Mouse (Mus musculus) heart, adult 8-10 months (tissue): ENCODE measurements at regions not wholly inside any gene's neighbourhood (a gene's known extent, or its start where the extent isn't known, plus 50 kb on each side); places are given as distances from the start of the nearest gene placed in this dataset.

Experiments
- DNase-seq: peaks from one replicate; pipeline ENCODE4 v3.0.0; 2022; ENCODE audit warnings: low spot score

DNA sequence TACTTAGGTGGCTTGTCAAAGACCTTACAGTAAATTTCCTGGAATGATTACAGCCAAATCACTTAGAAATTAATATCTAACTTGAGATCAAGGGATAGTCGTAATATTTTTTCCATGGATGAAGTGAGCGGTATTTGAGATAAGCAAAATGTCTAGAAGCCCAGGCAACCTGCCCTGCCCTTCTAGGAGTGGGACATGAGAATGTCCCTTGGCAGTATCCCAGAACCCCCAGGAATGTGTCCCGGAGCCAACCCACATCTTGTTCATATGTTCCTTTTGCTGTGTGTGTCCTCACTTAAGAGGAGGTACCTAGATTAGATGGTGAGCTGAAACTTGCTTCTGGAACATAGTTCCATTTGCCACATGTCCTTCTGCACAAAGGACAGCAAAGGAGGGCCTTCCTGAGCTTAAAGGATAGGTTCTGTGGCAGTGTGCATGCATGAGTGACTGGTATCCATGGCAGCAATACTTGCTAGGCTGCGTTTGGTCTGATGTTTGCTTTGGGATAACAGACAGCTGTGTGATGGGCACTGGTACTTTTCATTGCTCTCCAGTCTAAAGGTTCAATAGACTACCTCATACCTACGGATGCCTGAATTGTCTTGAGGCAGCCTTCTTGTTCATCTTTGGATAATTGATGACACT lies 231.0 kb upstream of the Krr1 start:
- DNase-seq, result no peak

DNA sequence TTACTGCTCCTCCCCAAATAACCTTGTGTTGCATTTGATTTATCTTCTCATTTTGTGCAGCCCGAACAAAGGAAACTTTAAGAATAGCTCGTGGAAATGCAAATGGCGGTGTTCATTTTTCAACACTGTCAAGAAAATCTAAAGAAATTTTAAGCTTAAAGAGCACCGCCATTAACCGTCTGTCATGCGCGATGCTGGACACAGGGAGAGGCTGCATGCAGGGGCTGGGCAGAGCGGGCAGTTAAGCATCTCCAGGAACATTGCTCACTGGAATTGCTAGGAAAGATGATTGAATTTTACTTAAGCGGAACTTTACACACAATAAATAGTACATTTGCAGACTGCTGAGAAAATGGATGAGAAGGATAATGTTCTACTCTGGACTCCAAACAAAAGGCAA lies 229.2 kb upstream of the Krr1 start:
- DNase-seq, result no peak

DNA sequence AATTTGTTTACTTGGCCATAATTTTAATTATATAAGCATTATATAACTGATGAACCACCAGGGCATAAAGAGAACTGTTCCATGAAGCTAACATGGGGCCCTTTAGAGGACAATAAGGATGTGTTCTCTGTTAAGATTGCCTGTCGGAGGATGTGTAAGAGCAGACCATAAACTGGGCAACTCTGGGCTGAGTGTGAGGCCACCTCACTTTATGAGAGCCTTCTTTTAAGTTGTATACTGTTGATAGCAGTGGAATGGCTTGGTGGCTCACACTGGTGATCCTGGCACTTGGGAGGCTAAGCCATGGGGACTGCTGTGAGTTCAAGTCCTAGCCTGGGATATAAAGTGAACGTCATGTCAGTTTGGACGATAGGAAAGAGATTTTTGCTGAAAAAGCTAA lies 227.3 kb upstream of the Krr1 start:
- no peak for DNase-seq

DNA sequence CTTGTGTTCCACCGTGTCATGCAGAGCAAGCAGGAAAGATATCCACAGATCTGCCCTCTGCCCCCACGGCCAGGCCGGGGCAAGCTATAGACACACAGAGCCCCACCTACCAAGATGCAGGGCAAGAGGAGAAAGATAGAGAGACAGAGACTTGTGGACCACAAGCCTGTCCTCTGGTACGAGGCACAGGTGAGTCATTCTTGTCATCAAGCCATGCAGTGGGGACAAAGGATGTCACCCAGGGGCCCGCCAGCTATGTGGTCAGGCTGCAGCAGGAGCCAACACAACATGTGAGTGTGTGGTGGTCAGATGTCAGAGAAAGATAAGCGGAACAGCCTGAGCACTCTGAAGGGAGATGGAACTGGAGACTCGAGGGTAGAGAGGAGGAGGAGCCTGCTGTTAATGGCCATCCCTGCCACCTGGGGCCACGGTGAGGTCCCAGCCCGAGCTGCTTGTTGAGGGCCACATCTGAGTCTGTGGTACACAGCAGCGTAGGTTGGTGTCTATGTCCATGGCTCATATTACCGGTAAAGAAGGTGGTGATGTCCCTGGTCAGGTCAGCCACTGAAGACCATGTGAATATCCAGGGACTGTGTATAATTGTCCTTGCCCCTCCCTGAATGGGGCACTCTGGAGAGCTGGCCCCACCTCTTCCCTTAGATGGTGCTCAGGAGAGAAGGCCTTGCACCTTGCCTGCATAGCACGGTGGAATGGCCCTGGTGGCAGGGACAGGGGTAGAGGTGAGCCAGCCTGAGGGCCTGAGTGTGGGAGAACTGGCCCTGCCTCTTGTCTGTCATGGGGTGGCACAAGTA lies 226.2 kb upstream of the Krr1 start:
- no peak for DNase-seq

DNA sequence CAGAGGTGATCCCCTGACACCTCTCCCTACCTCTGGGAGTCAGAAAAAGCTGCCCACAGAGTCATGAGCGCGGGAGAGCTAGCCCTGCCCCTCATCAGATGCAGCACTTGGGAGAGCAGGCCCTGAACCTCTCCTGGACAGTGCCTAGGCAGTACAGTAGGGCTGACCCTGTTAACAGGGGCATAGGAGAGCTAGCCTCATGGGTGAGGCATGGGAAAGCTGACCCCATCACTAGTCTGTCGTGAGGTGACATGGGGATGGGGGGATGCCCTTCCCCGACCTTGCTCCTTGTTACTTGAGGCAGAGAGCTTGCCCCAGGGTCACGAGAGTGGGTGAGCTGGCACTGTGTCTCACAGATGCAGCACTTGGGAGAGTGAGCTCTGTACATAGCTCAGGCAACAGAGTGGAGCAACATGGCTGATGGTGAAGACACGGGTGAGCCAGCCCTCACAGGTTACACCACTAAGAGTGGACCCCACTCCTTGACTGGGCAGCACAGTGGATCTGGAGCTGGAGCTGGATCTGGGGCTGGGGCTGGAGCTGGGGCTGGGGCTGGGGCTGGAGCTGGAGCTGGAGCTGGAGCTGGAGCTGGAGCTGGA lies 225.5 kb upstream of the Krr1 start:
- no peak for DNase-seq

DNA sequence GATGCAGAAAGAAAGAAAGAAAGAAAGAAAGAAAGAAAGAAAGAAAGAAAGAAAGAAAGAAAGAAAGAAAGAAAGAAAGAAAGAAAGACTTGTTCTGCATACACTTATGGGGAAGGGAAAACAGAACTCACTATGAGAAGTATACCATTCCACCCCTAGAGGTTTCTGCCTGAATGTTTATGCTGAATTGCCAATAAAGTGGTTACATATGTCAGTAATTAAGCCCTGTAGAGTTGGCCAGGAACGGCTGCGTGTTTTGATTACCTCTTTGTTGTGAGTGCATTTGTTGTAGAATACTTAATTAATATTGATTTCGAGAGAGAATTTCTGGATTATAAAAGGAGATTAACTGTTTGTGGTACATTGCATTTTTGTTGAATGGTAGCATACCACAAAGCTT lies 224.0 kb upstream of the Krr1 start:
- DNase-seq, result no peak

DNA sequence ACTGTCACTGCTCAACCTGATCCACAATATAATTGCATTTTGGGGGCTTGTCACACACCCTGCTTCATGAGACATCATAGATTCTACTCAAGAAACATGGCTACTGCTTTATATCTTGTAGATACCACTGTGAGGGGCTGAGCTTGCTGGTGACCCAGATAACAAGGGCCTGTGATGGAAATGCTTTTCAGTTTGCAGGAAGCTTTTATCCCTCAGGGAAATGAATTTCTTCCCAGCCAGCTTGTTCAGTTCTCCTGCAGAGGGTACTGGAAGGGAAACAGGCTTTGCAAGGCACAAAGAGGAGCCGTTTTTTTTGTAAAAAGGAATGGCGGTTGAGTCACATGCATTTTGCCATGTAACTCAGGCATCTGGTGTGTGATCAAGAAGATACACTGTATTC lies 218.8 kb upstream of the Krr1 start:
- DNase-seq, result no peak

DNA sequence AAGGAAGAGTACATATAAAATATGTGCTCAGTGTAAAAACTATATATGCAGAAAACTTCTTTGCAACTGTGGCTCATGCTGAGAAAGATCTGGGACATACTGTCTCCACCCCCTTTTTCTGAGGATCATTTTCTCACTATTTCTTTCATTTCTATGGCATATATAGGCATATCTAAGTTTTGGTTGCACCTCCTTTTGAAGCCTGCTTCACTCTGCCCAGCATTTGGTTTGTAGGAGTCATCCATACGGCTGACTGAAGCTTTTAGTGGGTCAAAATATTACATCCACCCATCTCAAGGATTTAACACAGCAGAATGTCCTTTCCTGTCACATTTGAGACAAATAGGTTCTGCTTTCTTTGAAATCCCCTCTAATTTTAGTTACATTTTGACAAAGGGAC lies 216.5 kb upstream of the Krr1 start:
- no peak for DNase-seq

DNA sequence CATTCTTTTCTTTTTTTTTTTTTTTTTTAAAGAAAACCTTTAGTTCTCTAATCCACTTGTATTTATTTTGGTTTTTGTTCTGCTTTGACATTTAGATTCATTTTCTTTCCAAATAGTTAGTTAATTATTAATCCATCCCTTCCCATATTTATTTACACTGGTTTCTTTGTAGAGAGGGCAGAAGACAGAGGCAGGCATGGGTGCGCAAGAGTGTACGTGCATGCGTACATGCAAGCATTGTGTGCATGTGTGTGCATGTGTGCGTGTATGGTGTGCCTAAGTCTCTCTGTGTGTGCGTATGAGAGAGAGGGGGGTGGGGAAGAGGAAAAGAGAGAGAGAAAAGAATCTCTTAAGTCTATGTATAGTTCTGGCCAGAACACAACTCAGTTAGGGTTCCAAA lies 215.9 kb upstream of the Krr1 start:
- DNase-seq, result no peak

DNA sequence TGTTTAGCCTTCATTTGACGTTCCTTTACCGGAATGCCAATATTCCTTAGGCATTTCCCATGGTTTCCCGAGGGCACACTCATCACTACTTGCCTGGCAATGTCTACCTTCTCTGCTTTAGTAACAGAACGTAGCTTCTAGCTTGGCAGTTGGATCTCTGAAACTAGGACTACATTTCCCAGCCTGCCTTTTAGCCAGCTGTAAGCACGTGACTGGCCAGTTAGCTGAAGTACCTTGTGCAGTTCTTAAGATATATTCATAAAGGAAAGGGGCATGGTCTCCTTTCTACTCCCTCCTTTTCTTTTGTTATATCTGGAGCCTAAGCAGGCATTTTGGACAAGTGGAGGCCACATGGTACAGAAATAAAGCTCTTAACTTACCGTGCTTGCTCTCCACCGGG lies 214.8 kb upstream of the Krr1 start:
- no peak for DNase-seq

DNA sequence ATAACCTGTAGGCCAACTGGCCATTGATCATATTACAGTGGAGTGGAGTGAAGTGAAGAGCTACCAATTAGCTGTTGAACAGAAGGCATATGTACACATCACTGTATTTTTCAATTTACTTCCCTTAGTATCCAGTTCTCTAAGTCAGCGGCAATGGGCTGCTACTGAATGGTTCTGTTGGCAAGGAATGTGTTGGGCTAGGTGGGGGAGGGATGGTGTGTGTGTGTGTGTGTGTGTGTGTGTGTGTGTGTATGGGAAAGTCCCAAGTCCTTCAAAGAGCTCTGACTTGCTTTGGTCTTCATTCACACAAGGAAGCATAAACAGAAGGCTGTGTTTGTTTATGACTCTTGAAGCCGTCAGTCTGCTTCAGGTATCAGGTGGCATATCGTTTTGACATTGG lies 213.0 kb upstream of the Krr1 start:
- DNase-seq, result no peak

DNA sequence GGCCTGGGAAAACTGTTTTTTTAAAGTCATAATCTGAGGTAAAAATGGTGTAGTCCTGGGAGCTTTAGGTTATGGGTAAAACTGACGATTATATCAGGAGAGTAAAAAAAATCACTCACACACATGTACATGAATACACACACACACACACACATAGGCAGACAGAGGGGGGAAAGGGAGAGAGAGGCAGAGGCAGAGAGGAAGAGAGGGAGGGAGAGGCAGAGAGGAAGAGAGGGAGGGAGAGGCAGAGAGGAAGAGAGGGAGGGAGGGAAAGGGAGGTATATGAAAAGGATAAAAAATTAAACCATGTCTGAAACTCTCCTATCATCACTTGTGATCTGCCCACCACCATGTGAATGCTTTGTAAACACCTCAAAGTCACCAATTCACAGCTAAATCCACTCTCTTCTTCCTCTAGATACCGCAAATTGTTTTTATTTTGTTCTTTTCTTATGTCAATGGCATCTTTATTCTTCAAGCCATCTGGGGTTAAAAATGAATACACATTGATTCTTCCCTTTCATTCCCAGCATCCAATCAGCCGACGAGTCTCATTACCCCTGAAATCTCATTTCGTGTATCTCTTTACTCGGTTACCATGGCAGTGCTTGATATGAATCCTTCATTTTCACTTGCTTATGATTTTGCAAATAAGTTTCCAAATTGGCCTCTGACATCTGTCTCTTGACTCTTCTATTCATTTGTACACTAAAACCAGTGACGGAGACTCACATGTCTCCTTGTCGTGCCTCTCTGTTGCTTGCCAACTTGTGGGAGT lies 209.5 kb upstream of the Krr1 start:
- DNase-seq, result no peak

DNA sequence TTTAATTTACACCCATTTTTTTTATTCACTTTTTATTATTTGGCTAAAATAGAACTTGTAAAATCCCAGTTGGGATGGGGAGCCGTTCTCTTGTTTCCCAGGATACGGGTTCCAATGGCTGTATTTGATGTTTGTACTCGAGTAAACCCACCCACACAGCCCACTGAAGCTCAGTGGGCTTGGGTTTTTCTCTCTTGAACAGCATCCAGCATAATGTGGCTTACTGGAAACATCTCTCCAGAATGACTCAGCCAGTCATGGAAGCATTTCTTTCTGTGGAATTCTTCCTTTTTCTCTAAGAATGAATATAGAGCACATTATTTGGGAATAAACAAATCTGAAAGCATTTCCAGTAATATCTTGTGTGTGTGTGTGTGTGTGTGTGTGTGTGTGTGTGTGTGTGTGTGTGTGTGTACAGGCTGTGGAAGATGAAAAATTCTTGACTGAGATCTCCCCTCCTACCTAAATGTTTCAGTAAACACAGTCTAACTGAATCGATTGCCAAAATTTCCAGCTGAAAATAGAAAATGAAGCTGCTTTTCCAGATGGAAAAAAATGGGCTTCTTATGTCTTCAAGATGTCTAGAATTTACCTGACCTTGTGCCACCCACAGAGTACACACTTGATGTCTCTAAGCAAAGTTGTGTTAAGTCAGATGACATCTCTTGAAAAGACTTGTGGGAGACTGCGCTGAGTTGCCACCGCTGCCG lies 205.3 kb upstream of the Krr1 start:
- DNase-seq, result no peak

DNA sequence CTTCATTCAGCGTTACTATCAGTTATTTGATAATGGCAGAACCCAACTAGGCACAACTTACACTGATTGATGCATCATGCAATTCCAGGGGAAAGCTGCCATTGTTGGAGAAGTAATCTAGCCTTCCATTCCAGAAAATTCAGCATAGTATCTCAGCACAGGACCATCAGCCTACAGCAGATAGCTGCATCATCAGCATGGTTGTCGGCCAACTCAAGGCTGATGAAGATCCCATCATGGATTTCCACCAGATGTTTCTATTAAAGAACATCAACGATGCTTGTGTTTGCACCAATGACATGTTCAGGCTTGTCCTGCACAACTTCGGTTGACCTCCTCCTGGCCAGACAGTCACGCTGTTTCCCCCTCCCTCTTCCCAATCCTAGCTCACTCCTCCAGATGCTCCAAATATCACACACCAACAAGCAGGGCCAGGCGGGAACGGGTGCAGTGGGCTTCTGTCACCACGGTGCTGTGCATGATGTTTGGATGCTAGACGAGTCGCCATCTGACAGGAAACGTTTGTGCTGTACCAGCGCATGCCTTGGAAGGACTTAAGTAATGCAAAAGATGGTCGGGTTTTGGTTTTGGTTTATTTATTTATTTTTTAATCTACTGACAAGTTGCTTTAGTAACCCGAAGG lies 204.5 kb upstream of the Krr1 start:
- DNase-seq, result no peak

DNA sequence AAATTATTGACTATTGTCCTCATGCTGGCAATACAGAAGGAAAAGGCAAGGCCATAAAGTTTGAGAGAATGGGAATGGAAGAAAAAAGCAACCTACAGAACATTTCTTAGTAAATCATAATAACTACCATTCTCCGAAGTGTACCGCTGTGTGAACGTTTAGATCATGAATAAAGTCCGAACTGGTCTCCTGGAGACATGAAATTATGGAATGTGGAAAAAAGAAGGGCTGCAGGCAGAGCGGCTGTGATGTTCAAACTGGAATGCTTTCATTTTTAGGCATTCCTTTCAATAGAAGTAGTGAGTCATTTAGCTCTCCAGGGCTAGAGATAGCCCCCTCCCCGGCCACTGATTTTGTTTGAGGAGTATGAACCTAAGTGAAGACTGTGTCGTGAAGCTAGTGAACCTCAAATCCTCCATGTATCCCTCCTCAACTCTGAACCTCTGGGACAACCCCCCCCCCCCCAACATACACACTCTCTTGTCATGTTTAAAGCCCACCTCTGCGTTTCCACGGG lies 202.9 kb upstream of the Krr1 start:
- DNase-seq, result no peak

DNA sequence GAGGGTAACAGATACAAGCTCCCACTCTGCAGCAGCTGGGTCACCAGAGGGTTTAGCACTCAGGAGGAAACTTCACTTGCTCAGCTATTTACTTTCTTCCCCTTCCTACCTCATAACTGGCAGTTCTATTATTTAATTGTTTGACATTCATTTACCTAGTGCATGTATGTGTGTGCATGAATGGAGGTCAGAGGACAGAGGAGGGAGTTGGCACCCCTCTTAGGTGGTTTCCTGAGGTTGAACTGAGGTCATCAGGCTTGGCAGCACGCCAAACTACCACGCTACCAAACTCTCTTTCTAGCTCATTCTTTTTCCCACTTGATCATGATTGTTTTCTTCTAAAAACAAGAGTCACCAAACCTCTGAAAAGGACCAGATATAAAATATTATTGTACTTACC lies 202.4 kb upstream of the Krr1 start:
- DNase-seq, result no peak

DNA sequence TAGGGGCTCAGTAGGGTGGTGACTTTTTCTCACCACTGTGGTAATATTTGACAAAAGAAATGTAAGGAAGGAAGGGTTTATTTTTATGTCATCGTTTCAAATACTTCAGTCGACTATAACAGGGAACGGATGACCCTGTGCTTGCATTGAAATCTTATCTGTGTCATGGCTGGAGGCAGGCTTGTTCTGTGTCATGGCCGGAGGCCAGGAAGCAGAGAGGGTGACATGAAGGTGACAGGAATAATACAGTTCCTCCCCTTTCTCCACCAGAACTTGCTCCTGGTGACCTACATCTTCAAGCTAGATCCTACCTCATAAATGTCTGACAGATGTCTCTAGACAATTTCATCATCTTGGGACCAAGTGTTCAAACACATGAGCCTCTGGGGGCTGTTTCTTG lies 201.5 kb upstream of the Krr1 start:
- DNase-seq, result no peak

DNA sequence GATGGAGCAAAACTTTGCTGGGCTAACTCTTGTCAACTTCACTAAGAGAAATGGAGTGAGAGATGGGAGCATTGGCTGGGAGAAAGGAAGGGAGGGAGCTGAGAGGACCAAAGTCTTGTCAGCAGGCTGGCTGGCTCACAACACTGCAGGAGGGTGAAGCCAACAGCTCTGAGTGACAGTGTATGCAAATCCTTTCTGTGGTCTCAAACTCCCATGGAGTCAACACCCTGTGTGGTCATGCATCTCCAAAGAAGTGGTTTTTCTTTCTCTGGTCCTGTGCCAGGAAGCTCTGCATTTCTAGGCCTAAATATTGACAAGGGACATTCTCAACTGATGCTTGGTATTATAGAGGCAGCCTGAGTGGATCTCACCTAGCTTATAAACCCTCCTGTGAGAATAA lies 194.9 kb upstream of the Krr1 start:
- DNase-seq, result no peak

DNA sequence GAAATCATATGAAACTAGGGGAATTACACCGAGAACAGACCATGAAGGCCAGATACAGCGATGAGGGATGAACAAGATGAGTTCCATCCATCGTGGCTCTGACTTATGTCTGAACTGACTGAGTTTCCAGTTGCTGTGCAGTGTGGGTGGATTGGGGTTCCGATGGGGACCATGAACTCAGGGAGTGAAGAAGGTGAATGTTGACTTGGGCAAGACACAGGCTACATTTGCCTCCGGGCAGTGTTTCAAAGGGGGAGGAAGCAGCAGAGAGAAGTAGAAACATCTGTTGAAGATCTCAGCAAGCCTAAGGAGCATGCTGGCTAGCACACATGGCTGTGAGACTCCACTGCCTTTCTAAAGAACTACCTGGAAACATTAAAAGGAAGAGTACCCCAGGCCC lies 194.4 kb upstream of the Krr1 start:
- DNase-seq, result no peak

DNA sequence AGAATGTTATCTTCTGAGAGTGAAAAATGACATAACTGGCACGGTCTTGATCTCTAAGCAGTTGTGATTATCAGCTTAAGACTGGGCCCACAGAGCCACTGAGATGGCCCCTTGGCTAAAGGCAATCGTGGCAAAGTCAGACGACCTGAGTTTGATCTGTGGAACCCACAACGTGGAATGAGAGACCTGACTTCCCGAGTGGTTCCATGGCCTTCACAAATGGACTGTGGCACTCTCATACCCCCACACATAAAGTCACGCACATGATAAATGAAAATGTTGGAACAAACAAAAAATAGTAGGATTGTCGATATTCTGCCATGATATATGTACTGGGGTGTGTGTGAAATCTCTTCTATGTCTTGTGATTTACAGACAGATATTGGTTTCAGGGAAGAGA lies 192.5 kb upstream of the Krr1 start:
- no peak for DNase-seq

DNA sequence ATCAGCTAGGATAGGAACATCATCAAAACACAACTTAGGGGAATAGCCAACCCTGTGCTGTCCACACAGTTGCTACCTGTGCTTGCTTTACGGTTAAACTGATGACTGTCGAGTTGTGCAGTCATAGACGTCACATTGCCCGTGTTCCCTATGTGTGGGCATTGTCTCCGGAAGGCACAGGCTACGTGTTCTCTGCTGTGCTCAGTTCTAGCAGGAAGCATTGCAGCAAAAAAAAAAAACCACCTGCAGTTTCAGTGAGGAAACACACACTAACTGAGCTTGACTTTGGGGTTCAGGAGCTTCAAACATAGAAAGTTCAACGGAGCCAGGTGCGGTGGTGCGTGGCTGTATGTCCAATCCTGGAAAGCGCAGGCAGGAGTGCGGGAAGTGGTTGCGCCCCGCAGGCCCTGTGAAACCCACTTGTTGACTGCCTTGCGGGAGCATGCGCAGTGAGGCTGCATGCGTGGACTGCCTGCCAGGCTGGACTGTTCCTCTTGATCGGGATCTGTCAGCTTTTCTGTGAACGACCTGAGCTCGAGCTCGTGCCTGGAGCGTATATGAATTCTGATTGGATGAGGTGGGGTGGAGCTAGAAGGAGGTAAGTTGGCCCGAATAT lies 190.2 kb upstream of the Krr1 start:
- DNase-seq, result no peak
